Mouse (Mus musculus): ENCODE measurements around the gene Wdfy2.
"Not testable (repeated sequence)": the region's sequence is repeated elsewhere in the genome, so short reads cannot be mapped to it uniquely, and the experiment has no call there.

Wdfy2 gene

GRCm38 (mm10) chr14:62880084-62880851 is 42.8 kb downstream of the Wdfy2 start:
- DNase-seq (ENCODE audit: low spot score), result peak; percentile 80

GRCm38 (mm10) chr14:62882061-62882614 is 44.7 kb downstream of the Wdfy2 start:
- DNase-seq (ENCODE audit: low spot score), result no peak

GRCm38 (mm10) chr14:62883551-62883950 is 46.1 kb downstream of the Wdfy2 start:
- DNase-seq (ENCODE audit: low spot score), result no peak

GRCm38 (mm10) chr14:62884171-62884570 is 46.7 kb downstream of the Wdfy2 start:
- no peak for DNase-seq (ENCODE audit: low spot score)

GRCm38 (mm10) chr14:62884639-62885038 is 47.2 kb downstream of the Wdfy2 start:
- DNase-seq (ENCODE audit: low spot score), result no peak

GRCm38 (mm10) chr14:62885146-62885545 is 47.7 kb downstream of the Wdfy2 start:
- DNase-seq (ENCODE audit: low spot score), result no peak

GRCm38 (mm10) chr14:62891401-62891800 is 53.9 kb downstream of the Wdfy2 start:
- DNase-seq (ENCODE audit: low spot score), result no peak

GRCm38 (mm10) chr14:62892771-62893641 is 55.5 kb downstream of the Wdfy2 start:
- peak; percentile 53 for DNase-seq (ENCODE audit: low spot score)

- DNase-seq (ENCODE audit: low spot score), result not testable (repeated sequence)
These were observed 56.2 kb downstream of the Wdfy2 start for GRCm38 (mm10) chr14:62893642-62894180.

GRCm38 (mm10) chr14:62894924-62895840 is 57.7 kb downstream of the Wdfy2 start:
- DNase-seq (ENCODE audit: low spot score), result no peak

- no peak for DNase-seq (ENCODE audit: low spot score)
These were observed 60.6 kb downstream of the Wdfy2 start for GRCm38 (mm10) chr14:62898061-62898460.

- DNase-seq (ENCODE audit: low spot score), result no peak
These were observed 70.4 kb downstream of the Wdfy2 start for GRCm38 (mm10) chr14:62907888-62908287.

- DNase-seq (ENCODE audit: low spot score), result no peak
These were observed 71.1 kb downstream of the Wdfy2 start for GRCm38 (mm10) chr14:62908550-62908949.

GRCm38 (mm10) chr14:62910859-62911258 is 73.4 kb downstream of the Wdfy2 start:
- DNase-seq (ENCODE audit: low spot score), result no peak

- DNase-seq (ENCODE audit: low spot score), result no peak
These were observed 77.7 kb downstream of the Wdfy2 start for GRCm38 (mm10) chr14:62915146-62915685.

GRCm38 (mm10) chr14:62916488-62917034 is 79.1 kb downstream of the Wdfy2 start:
- no peak for DNase-seq (ENCODE audit: low spot score)

GRCm38 (mm10) chr14:62921401-62921800 is 83.9 kb downstream of the Wdfy2 start:
- DNase-seq (ENCODE audit: low spot score), result no peak

- DNase-seq (ENCODE audit: low spot score), result no peak
These were observed 85.2 kb downstream of the Wdfy2 start for GRCm38 (mm10) chr14:62922637-62923036.

GRCm38 (mm10) chr14:62924800-62925199 is 87.3 kb downstream of the Wdfy2 start:
- DNase-seq (ENCODE audit: low spot score), result no peak

GRCm38 (mm10) chr14:62928101-62928541 is 90.6 kb downstream of the Wdfy2 start:
- DNase-seq (ENCODE audit: low spot score), result no peak

- no peak for DNase-seq (ENCODE audit: low spot score)
These were observed 97.9 kb downstream of the Wdfy2 start for GRCm38 (mm10) chr14:62935361-62935760.

Measured in left cerebral cortex, adult 11 months (tissue).